Mouse (Mus musculus) lung, postnatal 0 days (tissue): ENCODE measurements around the gene Cyp11a1.

Experiments
- CTCF ChIP-seq: IDR thresholded peaks from 2 replicates; pipeline ENCODE4 v1.5.1; 2016; ENCODE audit warnings: antibody characterized with exemption, mild to moderate bottlenecking
- EP300 ChIP-seq: IDR thresholded peaks from 2 replicates; pipeline ENCODE4 v1.6.1; 2016; ENCODE audit warnings: antibody characterized with exemption, mild to moderate bottlenecking, control low read depth

DNA sequence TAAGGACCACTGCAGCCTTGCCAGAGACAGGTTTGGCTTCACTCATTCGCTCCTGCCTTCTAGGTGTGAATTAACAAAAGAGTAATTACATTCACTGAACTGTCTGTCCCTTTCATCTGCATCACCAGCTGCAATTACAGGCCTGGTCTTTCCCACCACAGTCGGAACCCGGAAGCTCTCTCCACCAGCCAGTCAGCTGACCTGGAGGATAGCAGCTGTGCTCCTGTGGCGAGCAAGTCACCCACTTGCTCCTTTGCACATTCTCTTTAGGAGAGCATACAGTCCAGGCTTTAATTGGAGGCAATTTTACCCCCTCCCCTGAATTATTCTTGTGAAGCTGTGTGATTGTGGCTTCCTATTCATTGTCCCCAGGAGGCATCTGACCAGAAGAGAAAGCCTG lies 39.4 kb downstream of the Cyp11a1 start:
- TF ChIP-seq CTCF = no peak
- no peak for TF ChIP-seq EP300
